Mouse (Mus musculus): ENCODE data around the gene Esp4. TPM values are rescaled to one million over a fixed set of nuclear protein-coding genes. Genes with fewer than 3 reads are reported as not detected.
"Not testable (repeated sequence)": the region's sequence is repeated elsewhere in the genome, so short reads cannot be mapped to it uniquely, and the experiment has no call there.

Esp4 gene
- polyA plus RNA-seq (2015; fragmentation: Nextera tagmentation; extraction: Ambion mirVana), result not detected in 2 replicates

GRCm38 (mm10) chr17:40598294-40598693, at the start of gene Esp4:
Gene Esp4 (plus strand): TSS chr17:40598594.
- Histone ChIP-seq H3K4me1 (no peaks in the 10 kb centered on the region), H3K27ac (no peak within 1 kb of the TSS), H3K9ac (no peak within 1 kb of the TSS), H3K36me3 (no peaks in the 10 kb centered on the region), H3K4me3 (no peak within 1 kb of the TSS), H3K27me3 (no peaks in the 10 kb centered on the region), H3K9me3 (no peaks in the 10 kb centered on the region), H3K4me2 (no peak within 1 kb of the TSS)
- ATAC-seq (ENCODE audit: borderline replicate concordance, extremely low read depth, low FRiP score, low TSS enrichment), result no peak

- H3K27ac ChIP-seq, result no peak overlapping the region
- H3K4me3 ChIP-seq, result no peak overlapping the region
- no peaks in the 10 kb centered on the region for H3K36me3 ChIP-seq
- no peak overlapping the region for H3K9ac ChIP-seq
- no peak for ATAC-seq (ENCODE audit: borderline replicate concordance, extremely low read depth, low FRiP score, low TSS enrichment)
- H3K4me1 ChIP-seq, result no peaks in the 10 kb centered on the region
- H3K9me3 ChIP-seq, result no peaks in the 10 kb centered on the region
- WGBS, result 74% methylated on average over 1 of the region's 1 CpGs
- H3K27me3 ChIP-seq, result no peaks in the 10 kb centered on the region
- no peak overlapping the region for H3K4me2 ChIP-seq
These were observed 44.9 kb upstream of the Esp4 start for GRCm38 (mm10) chr17:40553470-40553869.

GRCm38 (mm10) chr17:40561207-40561606, 37.2 kb upstream of the Esp4 start, which contains the start of gene Esp6:
Gene Esp6 (plus strand): TSS chr17:40561507.
- H3K4me2 ChIP-seq, result no peak within 1 kb of the TSS
- H3K9ac ChIP-seq, result no peak within 1 kb of the TSS
- H3K36me3 ChIP-seq, result no peaks in the 10 kb centered on the region
- H3K9me3 ChIP-seq, result no peaks in the 10 kb centered on the region
- no peaks in the 10 kb centered on the region for H3K27me3 ChIP-seq
- 78% methylated on average over 5 of the region's 5 CpGs for WGBS
- H3K4me1 ChIP-seq, result no peaks in the 10 kb centered on the region
- no peak within 1 kb of the TSS for H3K27ac ChIP-seq
- no peak within 1 kb of the TSS for H3K4me3 ChIP-seq
- no peak for ATAC-seq (ENCODE audit: borderline replicate concordance, extremely low read depth, low FRiP score, low TSS enrichment)

- H3K36me3 ChIP-seq; H3K27me3 ChIP-seq; H3K4me1 ChIP-seq; H3K27ac ChIP-seq; H3K9me3 ChIP-seq; H3K4me3 ChIP-seq; H3K4me2 ChIP-seq; ATAC-seq (ENCODE audit: borderline replicate concordance, extremely low read depth, low FRiP score, low TSS enrichment); H3K9ac ChIP-seq: not testable (repeated sequence)
- WGBS, result 45% methylated on average over 6 of the region's 6 CpGs
These were observed 14.5 kb upstream of the Esp4 start for GRCm38 (mm10) chr17:40583906-40584305.

- Histone ChIP-seq H3K4me1 (no peaks in the 10 kb centered on the region), H3K9me3 (no peaks in the 10 kb centered on the region), H3K27ac (no peak overlapping the region), H3K36me3 (no peaks in the 10 kb centered on the region), H3K4me2 (no peak overlapping the region), H3K4me3 (no peak overlapping the region), H3K9ac (no peak overlapping the region), H3K27me3 (no peaks in the 10 kb centered on the region)
- ATAC-seq (ENCODE audit: borderline replicate concordance, extremely low read depth, low FRiP score, low TSS enrichment), result no peak
These were observed 7.1 kb upstream of the Esp4 start for GRCm38 (mm10) chr17:40591297-40591696.

- not testable (repeated sequence) for H3K4me2 ChIP-seq; H3K4me1 ChIP-seq; H3K27ac ChIP-seq; ATAC-seq (ENCODE audit: borderline replicate concordance, extremely low read depth, low FRiP score, low TSS enrichment); H3K27me3 ChIP-seq; H3K36me3 ChIP-seq; H3K4me3 ChIP-seq; H3K9me3 ChIP-seq; H3K9ac ChIP-seq
- WGBS, result 88% methylated on average over 1 of the region's 1 CpGs
These were observed 33.4 kb downstream of the Esp4 start, which contains the start of gene Esp3 for GRCm38 (mm10) chr17:40631775-40632174. Gene Esp3 (plus strand): TSS chr17:40632075.

Other genes starting within 250 kb of the Esp4 start
- 0.28 TPM in 1 of 2 replicates, not detected in the other for gene Esp8, start 78.6 kb upstream of the Esp4 start, polyA plus RNA-seq (2015; fragmentation: Nextera tagmentation; extraction: Ambion mirVana)
- not detected in 2 replicates for gene Esp6, start 37.1 kb upstream of the Esp4 start, polyA plus RNA-seq (2015; fragmentation: Nextera tagmentation; extraction: Ambion mirVana)
- gene Esp3, start 33.5 kb downstream of the Esp4 start, polyA plus RNA-seq (2015; fragmentation: Nextera tagmentation; extraction: Ambion mirVana), result not detected in 2 replicates
- not detected in 2 replicates for gene Esp1, start 128.5 kb downstream of the Esp4 start, polyA plus RNA-seq (2015; fragmentation: Nextera tagmentation; extraction: Ambion mirVana)
- not detected in 2 replicates for gene Crisp2, start 208.4 kb downstream of the Esp4 start, polyA plus RNA-seq (2015; fragmentation: Nextera tagmentation; extraction: Ambion mirVana)
- gene Rhag, start 212.5 kb downstream of the Esp4 start, polyA plus RNA-seq (2015; fragmentation: Nextera tagmentation; extraction: Ambion mirVana), result 0.89 and 1.4 TPM in 2 replicates